Mouse (Mus musculus): ENCODE measurements around the gene Gpatch3. TPM values are rescaled to one million over a fixed set of nuclear protein-coding genes. Genes with fewer than 3 reads are reported as not detected.

The Gpatch3 gene
- polyA plus RNA-seq, 1 experiment from 2014 or later, result 6.3 TPM

Small RNAs within 50 kb of the gene (microRNA-seq; reads per million reads assigned to microRNA genes)
- gene Gm23158 (ENCODE audit: borderline number of aligned reads), result not detected

Other genes with a start within 250 kb of the Gpatch3 start
- gene Wdtc1, start 221.3 kb upstream of the Gpatch3 start, polyA plus RNA-seq (2014; fragmentation: Nextera tagmentation; extraction: Ambion mirVana), result 17.4 and 17.6 TPM in 2 replicates
- 9.2 and 11.0 TPM in 2 replicates for gene Slc9a1, start 205.0 kb upstream of the Gpatch3 start, polyA plus RNA-seq (2014; fragmentation: Nextera tagmentation; extraction: Ambion mirVana)
- gene Tent5b, start 94.6 kb upstream of the Gpatch3 start, polyA plus RNA-seq (2014; fragmentation: Nextera tagmentation; extraction: Ambion mirVana), result 1.4 and 2.8 TPM in 2 replicates
- gene Trnp1, start 76.2 kb upstream of the Gpatch3 start, polyA plus RNA-seq (2014; fragmentation: Nextera tagmentation; extraction: Ambion mirVana), result 9.0 TPM in 2 replicates
- gene Kdf1, start 55.8 kb upstream of the Gpatch3 start, polyA plus RNA-seq (2014; fragmentation: Nextera tagmentation; extraction: Ambion mirVana), result 11.6 and 12.6 TPM in 2 replicates
- 191 and 199 TPM in 2 replicates for gene Nudc, start 28.7 kb upstream of the Gpatch3 start, polyA plus RNA-seq (2014; fragmentation: Nextera tagmentation; extraction: Ambion mirVana)
- not detected in 2 replicates for gene Nr0b2, start 21.4 kb upstream of the Gpatch3 start, polyA plus RNA-seq (2014; fragmentation: Nextera tagmentation; extraction: Ambion mirVana)
- 17.3 and 18.8 TPM in 2 replicates for gene Gpn2, start 9.6 kb downstream of the Gpatch3 start, polyA plus RNA-seq (2014; fragmentation: Nextera tagmentation; extraction: Ambion mirVana)
- gene Sfn, start 27.4 kb downstream of the Gpatch3 start, polyA plus RNA-seq (2014; fragmentation: Nextera tagmentation; extraction: Ambion mirVana), result 129 and 135 TPM in 2 replicates
- gene Zdhhc18, start 75.4 kb downstream of the Gpatch3 start, polyA plus RNA-seq (2014; fragmentation: Nextera tagmentation; extraction: Ambion mirVana), result 2.1 and 3.7 TPM in 2 replicates
- 8.4 and 11.3 TPM in 2 replicates for gene Pigv, start 97.9 kb downstream of the Gpatch3 start, polyA plus RNA-seq (2014; fragmentation: Nextera tagmentation; extraction: Ambion mirVana)
- gene Arid1a, start 182.0 kb downstream of the Gpatch3 start, polyA plus RNA-seq (2014; fragmentation: Nextera tagmentation; extraction: Ambion mirVana), result 29.1 and 29.6 TPM in 2 replicates

All from embryonic facial prominence, embryonic 14.5 days (tissue).